ENCODE assay signal across 12 mouse cellular contexts in genomic region chr12:4908391-4908790, GRCm38 (mm10). TPM values are rescaled to one million over a fixed set of nuclear protein-coding genes. Genes with fewer than 3 reads are reported as not detected.
A peak's percentile ranks its signal among the peaks of the same experiment; 100 is the strongest.
DNase-seq lines count a peak whose midpoint lies in the region; ATAC-seq and TF ChIP-seq lines count a peak whose summit lies in the region.
"Had no signal": no experiment of that assay in that cellular context is flagged by ENCODE, and none has a peak within 500 bp of the region (broad histone marks: within the 10 kb centered on the region; RNA-seq: fewer than 3 reads in every experiment).

No protein-coding gene starts in this region.

- DNase-seq in CD4-positive, CD25-positive, alpha-beta regulatory T cell, adult 2 months (ENCODE audit: low read depth, low spot score), result peak; percentile 16
- DNase-seq in A20 (ENCODE audit: low read depth, low spot score), result peak; percentile 35
- no peak for DNase-seq in left cerebral cortex, adult 8-10 months (ENCODE audit: low spot score in 2 of 2)
- no peak for DNase-seq in left cerebral cortex, postnatal 25 days (ENCODE audit: low spot score in 2 of 2)
- DNase-seq: cerebellum, adult 8-10 months; gastrocnemius, postnatal 14 days had no signal

- peak overlapping the region; percentile 89; the same call in 1 of the 2 replicates for H3K4me2 ChIP-seq in intestine, postnatal 0 days (replicated peaks; ENCODE audit: low read depth)
- H3K4me2 ChIP-seq in intestine, embryonic 16.5 days (ENCODE audit: low read depth, low read length), result no peak overlapping the region
- H3K4me2 ChIP-seq in limb, embryonic 13.5 days (replicated peaks), result no peak overlapping the region

- H3K36me3 ChIP-seq in intestine, postnatal 0 days (ENCODE audit: control insufficient read depth, insufficient read depth), result no peaks in the 10 kb centered on the region
- H3K36me3 ChIP-seq in intestine, embryonic 16.5 days (ENCODE audit: control insufficient read depth, insufficient read depth, low read length), result no peaks in the 10 kb centered on the region
- H3K36me3 ChIP-seq in limb, embryonic 13.5 days, result 0 out of 2 replicates have a peak, but pooled peaks cover 4% of the 10 kb centered on the region
- H3K36me3 ChIP-seq: forebrain, embryonic 12.5 days; intestine, embryonic 15.5 days had no signal

- no peak for TF ChIP-seq CTCF in intestine, postnatal 0 days (IDR thresholded peaks at IDR 0.05; ENCODE audit: low read depth)

- H3K4me1 ChIP-seq in intestine, postnatal 0 days (replicated peaks; ENCODE audit: control insufficient read depth, insufficient read depth, low read length), result 0 out of 2 replicates have a peak, but pooled peaks cover 3% of the 10 kb centered on the region
- no peaks in the 10 kb centered on the region for H3K4me1 ChIP-seq in intestine, embryonic 16.5 days (ENCODE audit: control insufficient read depth, insufficient read depth, low read length)
- H3K4me1 ChIP-seq in limb, embryonic 13.5 days, result 0 out of 2 replicates have a peak, but pooled peaks cover 3% of the 10 kb centered on the region
- H3K4me1 ChIP-seq: forebrain, embryonic 12.5 days; intestine, embryonic 15.5 days had no signal

- no peak overlapping the region for H3K27ac ChIP-seq in intestine, postnatal 0 days (ENCODE audit: low read depth, low read length)
- no peak overlapping the region for H3K27ac ChIP-seq in intestine, embryonic 16.5 days (ENCODE audit: low read length)
- no peak overlapping the region for H3K27ac ChIP-seq in limb, embryonic 13.5 days

- no peak overlapping the region; the same call in 1 of the 2 replicates for H3K4me3 ChIP-seq in intestine, postnatal 0 days (ENCODE audit: low read depth, low read length)
- no peak overlapping the region for H3K4me3 ChIP-seq in intestine, embryonic 16.5 days (ENCODE audit: low read length)
- peak overlapping the region; percentile 84; the same call in 1 of the 2 replicates for H3K4me3 ChIP-seq in limb, embryonic 13.5 days

- no peaks in the 10 kb centered on the region for H3K9me3 ChIP-seq in intestine, postnatal 0 days (ENCODE audit: control insufficient read depth)
- no peaks in the 10 kb centered on the region for H3K9me3 ChIP-seq in intestine, embryonic 16.5 days (ENCODE audit: control insufficient read depth, low read length)
- H3K9me3 ChIP-seq in limb, embryonic 13.5 days, result no peaks in the 10 kb centered on the region
- H3K9me3 ChIP-seq: forebrain, embryonic 12.5 days; intestine, embryonic 15.5 days had no signal

- ATAC-seq in CD4-positive, CD25-positive, alpha-beta regulatory T cell, adult 4 months, result no peak
- no peak for ATAC-seq in intestine, postnatal 0 days
- ATAC-seq in intestine, embryonic 16.5 days, result no peak
- no peak for ATAC-seq in limb, embryonic 13.5 days (ENCODE audit: low FRiP score, low read depth)

- intact Hi-C loops in left cerebral cortex, postnatal 25 days (cut with DNase I), result no loop called here

- 90% methylated on average over 7 of the region's 7 CpGs for WGBS in intestine, postnatal 0 days
- WGBS in intestine, embryonic 16.5 days, result 86% methylated on average over 7 of the region's 7 CpGs
- WGBS in limb, embryonic 13.5 days, result 93% methylated on average over 7 of the region's 7 CpGs

- no peak overlapping the region for H3K9ac ChIP-seq in intestine, postnatal 0 days (ENCODE audit: low read depth, low read length)
- H3K9ac ChIP-seq in intestine, embryonic 16.5 days (ENCODE audit: low read depth, low read length), result no peak overlapping the region
- no peak overlapping the region for H3K9ac ChIP-seq in limb, embryonic 13.5 days

- no peaks in the 10 kb centered on the region for H3K27me3 ChIP-seq in intestine, postnatal 0 days (replicated peaks; ENCODE audit: control insufficient read depth, insufficient read depth, low read length)
- no peaks in the 10 kb centered on the region for H3K27me3 ChIP-seq in intestine, embryonic 16.5 days (replicated peaks; ENCODE audit: control insufficient read depth, insufficient read depth, low read length)
- H3K27me3 ChIP-seq in limb, embryonic 13.5 days, result no peaks in the 10 kb centered on the region
- H3K27me3 ChIP-seq: forebrain, embryonic 12.5 days; intestine, embryonic 15.5 days had no signal

RNA-seq across cellular contexts. Expression of gene Ubxn2a, which starts 0.9 kb away (rescaled TPM):
- 10 to 100 TPM in 1 of 2 experiments, 1 to 10 TPM in 1; 8.5 to 12.3 TPM for polyA plus RNA-seq in CD4-positive, CD25-positive, alpha-beta regulatory T cell, adult 4 months (2017; shearing (Covaris generic))
- polyA plus RNA-seq in intestine, postnatal 0 days (2015; fragmentation: Nextera tagmentation; extraction: Ambion mirVana), result 45.0 and 49.3 TPM in 2 replicates
- 31.0 and 32.8 TPM in 2 replicates for polyA plus RNA-seq in intestine, embryonic 16.5 days (2015; fragmentation: Nextera tagmentation; extraction: Ambion mirVana)
- 25.4 and 25.8 TPM in 2 replicates for polyA plus RNA-seq in limb, embryonic 13.5 days (2015; fragmentation: Nextera tagmentation; extraction: Ambion mirVana)
- 10 to 100 TPM; 51.3 to 64.0 (median 57.8) TPM for total RNA-seq in left cerebral cortex, adult 8-10 months (2022)
- total RNA-seq in left cerebral cortex, postnatal 25 days (2021), result 10 to 100 TPM; 53.3 to 53.4 TPM

RNA-seq across cellular contexts. Expression of gene Atad2b, which starts 8.8 kb away (rescaled TPM):
- 10 to 100 TPM; 11.9 to 13.0 TPM for polyA plus RNA-seq in CD4-positive, CD25-positive, alpha-beta regulatory T cell, adult 4 months (2017; shearing (Covaris generic))
- polyA plus RNA-seq in intestine, postnatal 0 days (2015; fragmentation: Nextera tagmentation; extraction: Ambion mirVana), result 5.5 and 7.6 TPM in 2 replicates
- 4.4 and 5.2 TPM in 2 replicates for polyA plus RNA-seq in intestine, embryonic 16.5 days (2015; fragmentation: Nextera tagmentation; extraction: Ambion mirVana)
- 11.3 and 11.8 TPM in 2 replicates for polyA plus RNA-seq in limb, embryonic 13.5 days (2015; fragmentation: Nextera tagmentation; extraction: Ambion mirVana)
- total RNA-seq in left cerebral cortex, adult 8-10 months (2022), result 10 to 100 TPM; 30.1 to 35.9 (median 33.0) TPM
- total RNA-seq in left cerebral cortex, postnatal 25 days (2021), result 10 to 100 TPM; 25.6 to 33.2 TPM

RNA-seq across cellular contexts. Expression of gene Mfsd2b, which starts 34.2 kb away (rescaled TPM):
- under 1 TPM; 0.58 to 0.90 TPM for polyA plus RNA-seq in CD4-positive, CD25-positive, alpha-beta regulatory T cell, adult 4 months (2017; shearing (Covaris generic))
- polyA plus RNA-seq in intestine, postnatal 0 days (2015; fragmentation: Nextera tagmentation; extraction: Ambion mirVana), result 0.55 and 0.61 TPM in 2 replicates
- 1.3 and 1.7 TPM in 2 replicates for polyA plus RNA-seq in intestine, embryonic 16.5 days (2015; fragmentation: Nextera tagmentation; extraction: Ambion mirVana)
- polyA plus RNA-seq in limb, embryonic 13.5 days (2015; fragmentation: Nextera tagmentation; extraction: Ambion mirVana), result 1.6 and 2.3 TPM in 2 replicates
- total RNA-seq in left cerebral cortex, adult 8-10 months (2022), result under 1 TPM; 0.66 to 0.89 (median 0.77) TPM
- total RNA-seq in left cerebral cortex, postnatal 25 days (2021), result under 1 TPM; 0.80 to 0.87 TPM

Comparison
In these comparisons a context has a peak if more than half of its experiments do, and no peak if none do; other contexts are left out.
1. DNase-seq: peak in CD4-positive, CD25-positive, alpha-beta regulatory T cell, adult 2 months (single experiment) and A20 (single experiment); none in left cerebral cortex, adult 8-10 months (0 of 2) and left cerebral cortex, postnatal 25 days (0 of 2).